Mouse (Mus musculus) adrenal gland, adult 18-20 months (tissue): ENCODE data around the gene Wdr34. TPM values are rescaled to one million over a fixed set of nuclear protein-coding genes. Genes with fewer than 3 reads are reported as not detected.

Experiments used
- DNase-seq, 2 experiments: peaks; one replicate each; pipeline ENCODE4 v3.0.0; 2021 to 2022; ENCODE audit warnings: low spot score in 2 of 2
- long read RNA-seq, 2 experiments: library from polyadenylated mRNA; stranded (forward); transcript quantifications; one replicate each; pipeline ENCODE4 v2.0.0; 2021
- total RNA-seq, 2 experiments: library from RNA; stranded (reverse); gene quantifications; 1 replicate in 1 of 2; 2 replicates in 1 of 2; pipeline ENCODE4 v1.2.3; 2021

The Wdr34 gene
- 10 to 100 TPM; 15.9 to 18.3 TPM for total RNA-seq
- long read RNA-seq, experiment 1, transcript Wdr34-201 (9 exons, 1,814 nt): major isoform, 13 of 19 reads
- long read RNA-seq, experiment 1, partial matches to known transcripts: 2 of 19 reads
- long read RNA-seq, experiment 1, other reads (novel, unspliced or antisense): 4 of 19 reads
- long read RNA-seq, experiment 2, transcript Wdr34-201 (9 exons, 1,814 nt): major isoform, 42 of 49 reads
- long read RNA-seq, experiment 2, partial matches to known transcripts: 2 of 49 reads
- long read RNA-seq, experiment 2, other reads (novel, unspliced or antisense): 5 of 49 reads

DNA sequence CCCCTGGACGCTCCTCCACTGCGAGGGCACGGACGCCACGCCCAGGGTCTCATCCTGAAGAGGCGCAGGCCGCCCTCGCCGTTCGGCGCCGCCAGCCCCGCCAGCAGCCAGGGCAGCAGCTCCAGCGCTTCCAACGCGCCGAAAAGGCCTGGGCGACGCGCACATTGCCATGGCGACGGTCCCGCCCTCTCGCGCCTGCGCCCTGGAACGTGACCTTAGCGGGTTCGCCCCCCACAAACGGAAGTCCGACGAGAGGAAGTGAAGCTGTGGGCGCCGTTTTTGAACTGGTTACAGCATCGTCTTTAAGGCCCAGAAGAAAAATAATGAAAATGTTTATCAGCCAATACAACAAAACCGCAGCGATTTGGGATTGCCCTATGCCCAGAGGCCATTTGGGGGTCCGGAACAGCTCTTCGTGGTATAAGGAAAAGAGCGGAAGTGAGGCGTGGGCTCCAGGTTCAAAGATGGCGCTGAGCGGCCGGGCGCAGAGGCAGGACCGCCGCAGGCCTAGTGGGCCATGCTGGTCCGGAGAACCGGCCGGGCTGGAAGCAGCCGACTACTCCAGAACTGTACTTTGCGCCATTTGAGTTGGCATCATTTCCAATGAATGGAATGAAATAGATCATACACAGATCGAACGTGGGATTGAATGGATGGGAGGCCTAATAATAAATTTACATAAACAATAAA, at the start of gene Wdr34:
Gene Wdr34, minus strand, starts transcription at position 183 of the 690 bp plus-strand sequence.
- peak; percentile 99 for DNase-seq

GRCm38 (mm10) chr2:30095882-30096527, 47.3 kb upstream of the Wdr34 start:
- DNase-seq: peak; percentile 52 to 63

DNA sequence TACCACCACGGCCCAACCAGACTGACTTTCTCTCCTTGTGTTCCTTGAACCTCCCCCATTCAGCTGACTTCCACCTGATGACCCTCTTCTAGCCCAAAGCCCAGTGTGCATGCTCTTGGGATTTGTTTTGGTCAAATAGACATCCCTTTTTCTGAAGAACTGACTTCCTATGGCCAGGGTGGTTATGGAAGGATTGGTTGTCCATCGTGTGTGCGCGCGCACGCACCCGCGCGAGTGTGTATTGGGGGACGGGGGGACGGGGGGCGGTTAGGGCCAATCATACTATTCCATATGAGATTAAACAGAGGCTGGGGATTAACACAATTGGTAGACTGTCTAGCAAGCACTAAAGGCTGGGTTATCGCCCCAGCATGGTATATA, 45.5 kb upstream of the Wdr34 start:
- DNase-seq: no peak

DNA sequence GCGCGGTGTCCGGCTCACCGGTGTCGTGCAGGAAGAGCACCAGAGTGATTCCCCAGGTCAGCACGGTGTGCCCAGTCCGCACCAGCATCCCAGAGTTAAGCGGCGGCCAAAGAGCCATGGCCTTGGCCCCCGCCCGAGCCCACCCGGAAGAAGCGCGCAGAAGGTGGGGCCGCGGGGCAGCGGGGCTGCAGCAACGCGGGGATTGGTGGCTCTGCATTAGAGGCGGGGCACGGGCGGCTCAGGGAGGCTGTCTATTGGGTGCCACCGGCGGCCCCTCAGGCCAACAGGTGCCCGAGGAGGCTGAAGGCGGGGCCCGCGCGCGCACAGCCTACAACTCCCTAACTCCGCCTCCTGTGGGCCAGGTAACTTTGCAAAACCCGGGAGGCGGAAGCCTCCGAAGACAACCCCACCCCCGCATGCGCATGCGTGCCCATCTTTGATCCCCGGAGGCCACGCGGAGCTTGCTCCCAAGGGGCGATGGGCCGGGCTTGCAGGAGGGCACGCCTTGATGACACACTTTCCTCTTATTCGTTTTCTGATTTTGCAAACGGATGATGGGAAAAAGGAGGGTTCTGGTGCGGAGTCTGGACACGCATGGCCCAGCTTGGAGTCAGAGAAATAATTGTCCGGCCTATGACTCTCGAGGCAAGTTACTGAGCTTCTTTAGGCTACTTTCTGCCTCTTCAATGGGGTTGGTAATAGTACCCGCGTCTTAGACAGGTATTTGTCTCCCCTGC, 45.0 kb upstream of the Wdr34 start, which contains the start of gene Zdhhc12:
Gene Zdhhc12, minus strand, starts transcription at position 178 of the 737 bp plus-strand sequence.
- peak; percentile 87 to 90 for DNase-seq

GRCm38 (mm10) chr2:30092280-30092918, 43.7 kb upstream of the Wdr34 start:
- DNase-seq: no peak

- DNase-seq: no peak
Measured at GRCm38 (mm10) chr2:30091521-30091920, 42.8 kb upstream of the Wdr34 start.

GRCm38 (mm10) chr2:30087310-30087709, 38.6 kb upstream of the Wdr34 start:
- DNase-seq: no peak

- DNase-seq: no peak
Measured at GRCm38 (mm10) chr2:30084632-30085031, 36.0 kb upstream of the Wdr34 start.

DNA sequence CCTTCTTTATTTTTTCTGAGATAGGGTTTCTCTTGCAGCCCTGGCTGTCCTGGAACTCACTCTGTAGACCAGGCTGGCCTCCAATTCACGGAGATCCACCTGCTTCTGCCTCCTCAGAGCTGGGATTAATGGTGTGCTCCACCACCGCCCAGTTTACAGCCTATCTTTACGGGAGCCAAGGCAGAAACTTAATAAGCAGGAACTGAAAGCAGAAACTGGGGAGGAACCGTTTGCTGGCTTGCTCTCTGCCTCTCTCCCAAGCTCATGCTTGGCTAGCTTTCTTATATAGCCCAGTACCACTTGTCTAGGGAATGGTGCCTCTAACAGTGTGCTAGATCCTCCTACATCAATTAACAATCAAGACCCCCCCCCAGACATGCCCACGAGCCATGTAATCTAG, 35.4 kb upstream of the Wdr34 start:
- DNase-seq: no peak

- no peak for DNase-seq
Measured at GRCm38 (mm10) chr2:30080181-30080800, 31.6 kb upstream of the Wdr34 start.

DNA sequence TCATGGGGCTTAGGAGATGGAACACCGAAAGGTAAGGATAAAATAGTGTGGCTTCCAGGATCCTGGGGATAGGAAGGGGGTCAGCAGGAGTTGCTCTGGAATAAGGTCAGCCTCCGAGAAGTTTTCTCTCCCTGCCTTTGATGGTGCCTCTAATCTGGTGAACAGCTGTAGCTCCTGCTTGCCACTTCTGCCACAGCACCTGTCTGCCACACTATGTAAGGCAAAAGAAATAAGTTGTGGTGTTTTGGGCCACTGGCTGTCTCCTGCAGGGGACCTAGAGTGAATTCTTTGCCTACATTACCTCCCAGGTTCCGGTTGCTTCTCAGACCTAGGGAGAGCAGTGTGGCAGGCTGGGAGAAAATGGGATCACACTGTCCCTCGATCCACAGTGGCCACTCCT, 30.1 kb upstream of the Wdr34 start:
- no peak for DNase-seq

DNA sequence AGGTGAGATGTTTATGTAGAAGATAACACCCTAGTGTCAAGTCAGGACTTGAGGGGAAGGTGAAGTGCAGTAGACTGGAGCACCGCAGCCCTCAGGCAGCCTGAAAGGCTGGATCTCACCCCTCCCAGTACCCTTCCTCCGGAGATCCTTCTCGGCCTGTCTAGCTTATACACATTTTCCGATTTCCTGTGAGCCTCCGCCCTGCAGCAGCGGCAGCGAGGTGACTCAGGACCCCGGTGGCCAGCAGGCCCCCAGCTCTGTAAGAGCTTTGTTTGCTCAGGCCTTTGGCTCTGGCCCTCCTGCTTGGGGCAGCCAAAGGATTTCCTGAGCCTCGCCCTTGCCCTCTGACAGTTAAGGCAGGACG, 29.6 kb upstream of the Wdr34 start:
- DNase-seq: no peak

GRCm38 (mm10) chr2:30077502-30078348, 29.0 kb upstream of the Wdr34 start, which contains the start of gene Pkn3:
Gene Pkn3, plus strand, starts transcription at chr2:30077684.
- DNase-seq: peak; percentile 92 to 93

GRCm38 (mm10) chr2:30076959-30077358, 28.3 kb upstream of the Wdr34 start:
- no peak for DNase-seq

DNA sequence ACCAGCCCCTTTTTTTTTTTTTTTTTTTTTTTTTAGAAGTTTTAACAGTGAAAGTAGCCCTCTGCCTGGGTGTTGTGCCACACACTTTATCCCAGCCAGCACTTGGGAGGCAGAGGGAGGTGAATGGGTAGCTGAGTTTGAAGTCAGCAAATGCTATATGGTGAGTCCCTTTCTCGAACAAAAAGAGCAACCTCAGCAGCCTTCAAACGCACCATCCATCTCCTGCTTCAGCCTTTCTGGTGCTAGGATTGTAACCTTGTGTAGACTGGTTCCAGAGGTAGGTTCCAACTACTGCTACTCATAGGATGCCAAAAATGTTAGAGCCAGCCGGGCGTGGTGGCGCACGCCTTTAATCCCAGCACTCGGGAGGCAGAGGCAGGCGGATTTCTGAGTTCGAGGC, 27.8 kb upstream of the Wdr34 start:
- no peak for DNase-seq

GRCm38 (mm10) chr2:30075625-30076024, 26.9 kb upstream of the Wdr34 start:
- DNase-seq: no peak

DNA sequence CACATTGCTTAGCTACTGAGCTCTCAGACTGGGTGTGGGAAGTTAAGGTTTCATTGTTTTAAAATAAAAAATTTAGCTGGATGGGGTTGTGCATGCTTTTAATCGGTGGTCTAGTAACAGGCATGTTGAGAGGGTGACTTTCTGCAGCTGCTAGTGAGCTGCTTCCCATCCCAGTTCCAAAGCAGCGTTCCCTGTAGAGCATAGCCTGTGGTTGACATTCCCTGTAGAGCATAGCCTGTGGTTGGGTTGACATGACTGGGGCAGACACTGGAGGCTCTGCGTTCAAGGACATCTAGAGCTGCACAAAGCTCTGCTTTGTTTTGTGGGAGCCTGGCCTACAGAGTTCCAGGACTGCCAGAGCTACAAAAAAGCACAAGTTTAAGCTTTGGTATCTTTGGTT, 24.6 kb upstream of the Wdr34 start:
- no peak for DNase-seq

GRCm38 (mm10) chr2:30072875-30073274, 24.2 kb upstream of the Wdr34 start:
- no peak for DNase-seq

DNA sequence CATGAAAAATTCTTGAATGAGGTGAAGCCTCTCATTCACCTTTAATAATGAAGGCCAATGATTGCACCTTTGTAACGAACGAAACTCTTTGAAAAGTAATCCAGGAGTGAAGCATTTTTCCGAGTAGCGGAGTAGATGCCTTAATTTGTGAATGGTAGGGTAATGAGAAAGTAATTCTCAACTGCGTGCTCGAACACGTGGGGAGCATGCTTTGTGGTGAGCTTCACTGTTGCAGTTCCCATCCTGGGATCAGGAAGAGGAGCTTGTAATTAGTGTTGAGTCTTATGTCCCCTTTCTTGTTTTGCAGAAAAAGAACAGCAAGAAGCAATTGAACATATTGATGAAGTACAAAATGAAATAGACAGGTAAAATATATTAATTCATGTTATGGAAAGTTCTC, 19.3 kb upstream of the Wdr34 start:
- DNase-seq: no peak
